Comparison of ENCODE assay signal across 25 mouse cellular contexts in the genomic region with DNA sequence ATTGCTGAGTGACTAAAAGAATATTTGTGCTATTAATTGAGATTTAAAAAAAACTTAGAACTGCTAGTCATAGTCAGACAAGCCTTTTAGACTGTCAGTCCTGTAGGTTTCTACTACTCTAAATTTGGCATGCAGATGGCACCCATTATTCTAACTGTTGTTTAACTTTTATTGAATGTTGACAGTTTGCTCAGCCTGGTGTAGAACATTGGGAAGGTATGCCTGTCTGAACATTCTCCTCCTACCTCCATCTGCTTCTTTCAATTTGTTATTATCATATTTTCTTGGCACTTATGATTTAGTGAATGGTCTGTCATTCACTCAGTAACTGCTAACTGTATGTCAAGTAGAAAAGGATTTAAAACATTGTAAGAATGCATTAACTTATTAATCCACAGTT.
DNase-seq lines count a peak whose midpoint lies in the region; ATAC-seq and TF ChIP-seq lines count a peak whose summit lies in the region.
"Had no signal": no experiment of that assay in that cellular context is flagged by ENCODE, and none has a peak within 500 bp of the region (broad histone marks: within the 10 kb centered on the region; RNA-seq: fewer than 3 reads in every experiment).

No protein-coding gene starts in this region.

- no peak for TF ChIP-seq CTCF in intestine, postnatal 0 days (IDR thresholded peaks at IDR 0.05; ENCODE audit: low read depth)

- no peak overlapping the region for H3K4me2 ChIP-seq in intestine, postnatal 0 days (replicated peaks; ENCODE audit: low read depth)
- H3K4me2 ChIP-seq: embryonic facial prominence, embryonic 12.5 days had no signal

- no peak overlapping the region for H3K4me3 ChIP-seq in intestine, postnatal 0 days (ENCODE audit: low read depth, low read length)
- H3K4me3 ChIP-seq: embryonic facial prominence, embryonic 10.5 days; embryonic facial prominence, embryonic 12.5 days had no signal

- peak; percentile 27 for DNase-seq in layer of hippocampus, adult 11-12 months (ENCODE audit: low spot score)
- no peak for DNase-seq in layer of hippocampus, postnatal 25 days (ENCODE audit: extremely low spot score in 1 of 2, low spot score in 1 of 2)
- peak; percentile 45 for DNase-seq in brain, adult 2 months (ENCODE audit: low read depth, low spot score)
- peak; percentile 59 for DNase-seq in layer of hippocampus, adult 9-10 months (ENCODE audit: low spot score)
- DNase-seq in telencephalon, adult 2 months (ENCODE audit: low read depth, low spot score), result peak; percentile 29
- DNase-seq in adipocyte (ENCODE audit: low spot score), result no peak
- DNase-seq: adrenal gland, adult 2 months; adrenal gland, postnatal 10 days; adrenal gland, postnatal 25 days; B cell, adult 2 months; cerebellum, adult 11-12 months; cerebellum, adult 2 months; cerebellum, adult 9-10 months; cerebellum, postnatal 10 days; cerebellum, postnatal 25 days had no signal

- H3K4me1 ChIP-seq in intestine, postnatal 0 days (replicated peaks; ENCODE audit: control insufficient read depth, insufficient read depth, low read length), result no peaks in the 10 kb centered on the region
- H3K4me1 ChIP-seq: embryonic facial prominence, embryonic 10.5 days; embryonic facial prominence, embryonic 12.5 days had no signal

- no peaks in the 10 kb centered on the region for H3K27me3 ChIP-seq in intestine, postnatal 0 days (replicated peaks; ENCODE audit: control insufficient read depth, insufficient read depth, low read length)
- H3K27me3 ChIP-seq: CH12.LX; embryonic facial prominence, embryonic 12.5 days had no signal

- ATAC-seq in intestine, postnatal 0 days, result no peak
- ATAC-seq: activated CD4-positive, CD25-positive, alpha-beta regulatory T cell, adult 4 months; CD4-positive, CD25-positive, alpha-beta regulatory T cell, adult 4 months; forebrain, embryonic 14.5 days; forebrain, embryonic 16.5 days; Patski had no signal

- no peak overlapping the region for H3K27ac ChIP-seq in intestine, postnatal 0 days (ENCODE audit: low read depth, low read length)
- H3K27ac ChIP-seq: embryonic facial prominence, embryonic 10.5 days; embryonic facial prominence, embryonic 12.5 days had no signal

- no peaks in the 10 kb centered on the region for H3K9me3 ChIP-seq in intestine, postnatal 0 days (ENCODE audit: control insufficient read depth)
- H3K9me3 ChIP-seq: embryonic facial prominence, embryonic 10.5 days; embryonic facial prominence, embryonic 12.5 days; G1E had no signal

- H3K36me3 ChIP-seq in intestine, postnatal 0 days (ENCODE audit: control insufficient read depth, insufficient read depth), result no peaks in the 10 kb centered on the region
- H3K36me3 ChIP-seq: embryonic facial prominence, embryonic 10.5 days; embryonic facial prominence, embryonic 12.5 days; G1E had no signal

- no peak overlapping the region for H3K9ac ChIP-seq in intestine, postnatal 0 days (ENCODE audit: low read depth, low read length)
- H3K9ac ChIP-seq: embryonic facial prominence, embryonic 12.5 days had no signal

Comparison
In these comparisons a context has a peak if more than half of its experiments do, and no peak if none do; other contexts are left out.
1. DNase-seq: peak in layer of hippocampus, adult 11-12 months (single experiment), brain, adult 2 months (single experiment), layer of hippocampus, adult 9-10 months (single experiment) and telencephalon, adult 2 months (single experiment); none in layer of hippocampus, postnatal 25 days (0 of 2) and adipocyte (single experiment).